Mouse (Mus musculus): ENCODE results near the gene Nipsnap1. TPM values are rescaled to one million over a fixed set of nuclear protein-coding genes. Genes with fewer than 3 reads are reported as not detected.

The Nipsnap1 gene
- total RNA-seq (2017) = 10.1 and 10.9 TPM in 2 replicates

DNA sequence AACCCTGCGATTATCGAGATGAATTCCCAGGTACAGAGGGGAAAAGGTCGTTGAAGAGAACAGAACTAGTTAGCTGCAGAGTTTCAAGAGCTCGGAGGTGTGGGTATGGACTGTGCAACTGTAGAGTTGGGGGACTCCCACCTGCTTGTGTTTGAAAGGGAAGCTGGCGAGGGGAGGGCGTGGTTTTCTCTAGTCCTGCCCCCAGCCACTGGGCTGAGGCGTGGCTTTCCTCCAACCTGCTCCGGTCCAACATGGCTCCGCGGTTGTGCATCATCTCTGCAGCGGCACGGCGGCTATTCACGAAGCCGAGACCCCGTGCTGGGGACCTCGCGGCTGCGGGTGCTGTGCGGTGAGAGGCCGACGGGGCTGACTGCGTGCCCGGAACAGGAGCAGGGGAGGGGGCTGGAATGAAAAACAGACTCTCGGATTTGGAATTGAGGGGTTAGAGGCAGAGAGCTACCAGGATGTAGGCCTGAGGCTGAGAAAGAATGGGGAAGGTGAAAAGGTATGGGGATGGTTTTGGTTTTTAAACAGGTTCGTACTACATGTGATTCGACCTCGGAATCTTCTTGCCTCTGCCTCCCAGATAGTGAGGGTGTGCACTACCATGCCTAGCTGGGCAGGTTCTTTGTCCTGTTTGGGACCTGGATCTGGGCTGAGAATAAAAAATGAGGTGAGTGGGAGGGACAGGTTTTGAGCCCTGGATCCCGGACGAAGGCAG, at the start of gene Nipsnap1:
Gene Nipsnap1 (plus strand): TSS at position 197 of the 721 bp plus-strand sequence.
- peak; percentile 98 for ATAC-seq (ENCODE audit: extremely low read depth, insufficient number of reproducible peaks, low FRiP score, poor library complexity, severe bottlenecking)

- no peak for ATAC-seq (ENCODE audit: extremely low read depth, insufficient number of reproducible peaks, low FRiP score, poor library complexity, severe bottlenecking)
Observed at GRCm38 (mm10) chr11:4826152-4826778, 47.5 kb upstream of the Nipsnap1 start.

GRCm38 (mm10) chr11:4827340-4827739, 46.4 kb upstream of the Nipsnap1 start:
- ATAC-seq (ENCODE audit: extremely low read depth, insufficient number of reproducible peaks, low FRiP score, poor library complexity, severe bottlenecking) = no peak

- no peak for ATAC-seq (ENCODE audit: extremely low read depth, insufficient number of reproducible peaks, low FRiP score, poor library complexity, severe bottlenecking)
Observed at GRCm38 (mm10) chr11:4827916-4828315, 45.8 kb upstream of the Nipsnap1 start.

DNA sequence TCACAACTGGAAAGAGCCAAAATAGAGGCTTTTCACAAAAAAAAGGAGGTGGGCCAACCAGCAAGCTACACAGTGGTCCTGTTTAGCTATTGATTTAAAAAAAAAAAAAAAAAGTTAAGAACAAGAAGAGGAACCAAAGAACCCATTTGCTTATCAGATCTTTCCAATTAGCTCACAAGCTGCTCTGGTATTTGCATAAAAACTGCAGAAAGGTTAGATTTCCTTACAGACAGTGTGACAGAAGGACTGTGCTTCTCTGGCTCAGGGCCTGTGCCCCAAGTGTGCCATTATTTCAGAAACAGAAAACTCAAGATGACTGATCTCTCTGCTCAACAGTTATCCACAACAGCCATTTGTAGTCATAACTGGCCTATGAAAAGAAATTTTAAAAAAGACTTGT, 42.7 kb upstream of the Nipsnap1 start:
- no peak for ATAC-seq (ENCODE audit: extremely low read depth, insufficient number of reproducible peaks, low FRiP score, poor library complexity, severe bottlenecking)

GRCm38 (mm10) chr11:4833295-4833939, 40.3 kb upstream of the Nipsnap1 start:
- ATAC-seq (ENCODE audit: extremely low read depth, insufficient number of reproducible peaks, low FRiP score, poor library complexity, severe bottlenecking) = no peak

GRCm38 (mm10) chr11:4835436-4835835, 38.3 kb upstream of the Nipsnap1 start:
- no peak for ATAC-seq (ENCODE audit: extremely low read depth, insufficient number of reproducible peaks, low FRiP score, poor library complexity, severe bottlenecking)

GRCm38 (mm10) chr11:4836755-4837154, 37.0 kb upstream of the Nipsnap1 start:
- ATAC-seq (ENCODE audit: extremely low read depth, insufficient number of reproducible peaks, low FRiP score, poor library complexity, severe bottlenecking) = 0 out of 2 replicates have a peak, but pooled peaks have one; percentile 53

GRCm38 (mm10) chr11:4837342-4837741, 36.4 kb upstream of the Nipsnap1 start:
- no peak for ATAC-seq (ENCODE audit: extremely low read depth, insufficient number of reproducible peaks, low FRiP score, poor library complexity, severe bottlenecking)

- ATAC-seq (ENCODE audit: extremely low read depth, insufficient number of reproducible peaks, low FRiP score, poor library complexity, severe bottlenecking) = no peak
Observed at GRCm38 (mm10) chr11:4838235-4838634, 35.5 kb upstream of the Nipsnap1 start.

DNA sequence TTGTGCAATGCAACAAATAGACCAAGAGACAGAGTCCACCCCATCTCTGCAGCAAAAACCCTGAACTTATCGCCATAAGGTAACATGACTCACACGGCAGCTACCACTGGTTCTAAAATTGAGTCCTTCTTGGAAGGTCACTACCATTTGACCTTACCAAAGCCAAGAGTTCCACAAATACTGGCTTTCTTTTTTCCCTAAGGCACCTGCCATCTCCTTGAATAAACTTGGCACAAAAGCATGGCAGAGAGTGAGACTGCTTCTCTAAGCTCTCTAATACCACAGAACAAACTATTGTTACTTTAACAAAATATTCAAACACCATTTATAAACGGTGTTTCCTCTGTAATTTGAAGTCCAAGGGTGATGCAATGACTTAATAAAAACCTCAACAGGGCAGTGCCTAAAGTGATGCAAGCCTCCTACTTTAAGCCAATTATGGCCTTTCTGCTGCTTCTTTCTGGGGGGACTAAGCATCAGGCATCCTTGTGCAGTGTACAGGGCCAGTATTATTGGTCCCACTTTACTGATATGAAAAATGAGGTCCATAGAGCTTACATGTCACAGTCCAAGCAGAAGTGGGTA, 32.7 kb upstream of the Nipsnap1 start:
- ATAC-seq (ENCODE audit: extremely low read depth, insufficient number of reproducible peaks, low FRiP score, poor library complexity, severe bottlenecking) = no peak

GRCm38 (mm10) chr11:4848483-4849248, 25.1 kb upstream of the Nipsnap1 start:
- ATAC-seq (ENCODE audit: extremely low read depth, insufficient number of reproducible peaks, low FRiP score, poor library complexity, severe bottlenecking) = peak; percentile 21; the same call in 1 of the 2 replicates

DNA sequence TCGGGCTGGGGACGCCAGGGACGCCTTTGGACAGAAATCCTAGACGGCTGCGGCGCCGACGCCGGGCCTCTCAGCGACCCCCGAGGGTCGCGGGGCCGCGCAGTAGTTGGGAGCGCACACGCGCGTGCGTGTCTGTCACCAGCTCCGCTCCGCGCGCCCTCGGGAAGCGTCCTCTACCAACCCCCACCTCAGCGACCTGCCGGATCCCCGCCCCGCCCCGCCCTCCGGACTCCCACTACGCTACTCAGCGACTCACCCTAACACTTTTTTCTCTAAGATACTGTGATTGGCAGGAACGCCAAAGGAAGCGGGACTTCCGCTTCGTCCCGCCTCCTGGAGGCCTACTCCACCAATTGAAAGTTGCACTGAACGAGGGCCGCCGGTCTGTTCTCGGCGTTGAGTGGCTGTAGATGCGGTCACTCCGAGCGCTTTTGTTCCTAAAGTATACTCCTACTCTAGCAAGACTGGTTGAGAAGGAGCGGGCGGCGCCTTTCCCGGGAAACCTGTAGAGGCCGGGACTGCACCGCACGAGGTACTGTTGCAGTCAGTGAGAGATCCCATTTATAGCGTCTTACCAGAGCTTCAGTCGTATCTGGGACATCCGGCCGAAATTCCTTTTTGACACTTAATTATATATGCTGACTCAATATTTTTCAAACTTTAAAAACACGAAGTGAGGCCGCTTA, 24.4 kb upstream of the Nipsnap1 start, which contains the start of gene Nf2:
Gene Nf2 (minus strand): TSS at position 279 of the 686 bp plus-strand sequence.
- ATAC-seq (ENCODE audit: extremely low read depth, insufficient number of reproducible peaks, low FRiP score, poor library complexity, severe bottlenecking) = peak; percentile 98

DNA sequence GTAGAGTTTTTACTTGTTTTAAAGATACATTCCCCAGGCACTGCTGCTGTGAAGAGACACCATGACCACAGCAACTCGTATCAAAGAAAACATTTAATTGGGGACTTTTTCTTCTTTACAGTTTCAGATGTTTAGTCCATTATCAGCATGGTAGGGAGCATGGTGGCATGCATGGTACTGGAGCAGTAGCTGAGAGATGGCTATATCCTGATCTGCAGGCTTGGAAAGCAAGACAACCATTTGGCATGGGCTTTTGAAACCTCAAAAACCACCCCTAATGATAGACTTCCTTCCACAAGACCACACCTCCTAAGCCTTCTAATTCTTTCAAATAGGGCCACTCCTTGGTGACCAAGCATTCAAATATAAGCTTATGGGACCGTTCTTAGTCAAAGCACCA, 23.3 kb upstream of the Nipsnap1 start:
- no peak for ATAC-seq (ENCODE audit: extremely low read depth, insufficient number of reproducible peaks, low FRiP score, poor library complexity, severe bottlenecking)

- no peak for ATAC-seq (ENCODE audit: extremely low read depth, insufficient number of reproducible peaks, low FRiP score, poor library complexity, severe bottlenecking)
Observed at GRCm38 (mm10) chr11:4853021-4853420, 20.7 kb upstream of the Nipsnap1 start.

DNA sequence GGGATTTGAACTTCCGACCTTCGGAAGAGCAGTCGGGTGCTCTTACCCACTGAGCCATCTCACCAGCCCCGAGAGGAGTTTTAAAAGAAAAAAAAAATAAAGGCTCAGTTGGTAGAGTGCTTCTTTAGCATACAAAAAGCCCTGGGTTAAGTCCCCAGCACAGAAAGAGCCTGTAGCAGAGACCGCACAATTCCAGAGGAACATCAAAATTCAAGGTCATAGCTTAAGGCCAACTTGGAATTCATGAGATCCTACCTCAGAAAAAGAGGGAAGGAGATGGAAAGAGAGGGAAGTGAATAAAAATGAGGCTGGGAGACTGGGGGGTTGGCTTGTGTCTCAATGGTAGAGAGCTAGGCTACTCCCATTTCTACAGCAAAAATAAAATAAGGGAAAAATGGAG, 19.6 kb upstream of the Nipsnap1 start:
- no peak for ATAC-seq (ENCODE audit: extremely low read depth, insufficient number of reproducible peaks, low FRiP score, poor library complexity, severe bottlenecking)

GRCm38 (mm10) chr11:4858416-4858815, 15.3 kb upstream of the Nipsnap1 start:
- no peak for ATAC-seq (ENCODE audit: extremely low read depth, insufficient number of reproducible peaks, low FRiP score, poor library complexity, severe bottlenecking)

- ATAC-seq (ENCODE audit: extremely low read depth, insufficient number of reproducible peaks, low FRiP score, poor library complexity, severe bottlenecking) = no peak
Observed at GRCm38 (mm10) chr11:4860986-4861385, 12.8 kb upstream of the Nipsnap1 start.

Data from neutrophil, adult 5-6 weeks (primary cell).